Mouse (Mus musculus) C2C12 (cell line): ENCODE results near the gene Taco1.
"Not testable (repeated sequence)": the region's sequence is repeated elsewhere in the genome, so short reads cannot be mapped to it uniquely, and the experiment has no call there.

Source experiments
- CEBPB ChIP-seq: IDR thresholded peaks from one replicate; pipeline ENCODE4 v1.6.1; 2011; ENCODE audit warnings: low read depth, mild to moderate bottlenecking, control low read depth, moderate library complexity
- CTCF ChIP-seq: IDR thresholded peaks from one replicate; pipeline ENCODE4 v1.5.1; 2011; ENCODE audit not compliant: control insufficient read depth, insufficient read depth, insufficient read length
- FOSL1 ChIP-seq: IDR thresholded peaks from one replicate; pipeline ENCODE4 v1.8.0; 2011; ENCODE audit warnings: mild to moderate bottlenecking, low read length; ENCODE audit not compliant: poor library complexity, insufficient read depth, severe bottlenecking
- MAX ChIP-seq: IDR thresholded peaks from one replicate; pipeline ENCODE4 v1.6.1; 2011; ENCODE audit warnings: mild to moderate bottlenecking, control low read depth
- MYOD1 ChIP-seq: IDR thresholded peaks from one replicate; pipeline ENCODE4 v1.6.1; 2011; ENCODE audit warnings: low read depth; ENCODE audit not compliant: control insufficient read depth, insufficient read length
- MYOG ChIP-seq: IDR thresholded peaks from one replicate; pipeline ENCODE4 v1.6.1; 2011; ENCODE audit not compliant: control insufficient read depth, insufficient read length; ENCODE audit errors: extremely low read depth
- USF1 ChIP-seq: IDR thresholded peaks from one replicate; pipeline ENCODE4 v1.6.1; 2011; ENCODE audit warnings: low read depth, mild to moderate bottlenecking, control low read depth, moderate library complexity

DNA sequence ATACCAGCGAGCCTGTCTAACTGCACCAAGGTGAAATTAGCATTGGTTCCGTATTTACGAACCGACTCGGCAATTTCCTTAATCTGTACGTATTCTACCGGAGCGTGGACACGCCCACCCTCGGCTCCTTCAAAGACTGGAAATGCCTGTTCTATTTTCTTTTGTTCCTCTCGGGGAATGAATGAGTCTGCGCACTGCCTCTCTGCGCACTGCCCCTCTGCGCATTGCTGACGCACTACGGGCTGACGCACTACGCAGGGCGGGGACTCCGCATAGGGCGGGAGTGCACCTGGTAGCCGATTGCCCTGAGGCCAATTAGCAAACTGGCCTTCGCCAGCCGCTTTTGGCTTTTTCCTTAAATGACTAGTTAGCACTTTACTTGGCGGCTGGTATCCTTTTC lies 33.8 kb upstream of the Taco1 start:
- not testable (repeated sequence) for TF ChIP-seq CTCF, MYOG, MYOD1, CEBPB, USF1, MAX, FOSL1
